In genomic region chr9:71936199-71936598, GRCm38 (mm10) we compare ENCODE assay signal across 27 mouse cellular contexts.
DNase-seq lines count a peak whose midpoint lies in the region; ATAC-seq and TF ChIP-seq lines count a peak whose summit lies in the region.
"Had no signal": no experiment of that assay in that cellular context is flagged by ENCODE, and none has a peak within 500 bp of the region (broad histone marks: within the 10 kb centered on the region; RNA-seq: fewer than 3 reads in every experiment).

No protein-coding gene starts in this region.

- H3K36me3 ChIP-seq in intestine, embryonic 16.5 days (ENCODE audit: control insufficient read depth, insufficient read depth, low read length), result no peaks in the 10 kb centered on the region
- no peaks in the 10 kb centered on the region for H3K36me3 ChIP-seq in intestine, embryonic 15.5 days
- no peaks in the 10 kb centered on the region for H3K36me3 ChIP-seq in intestine, postnatal 0 days (ENCODE audit: control insufficient read depth, insufficient read depth)
- H3K36me3 ChIP-seq: embryonic facial prominence, embryonic 13.5 days; heart, embryonic 12.5 days; heart, embryonic 15.5 days; hindbrain, embryonic 10.5 days; hindbrain, embryonic 13.5 days had no signal

- peak; percentile 53; the same call in 1 of the 2 replicates for ATAC-seq in intestine, embryonic 16.5 days
- no peak for ATAC-seq in intestine, embryonic 15.5 days
- 0 out of 2 replicates have a peak, but pooled peaks have one; percentile 46 for ATAC-seq in intestine, postnatal 0 days
- ATAC-seq: activated CD4-positive, CD25-positive, alpha-beta regulatory T cell, adult 4 months; CD4-positive, CD25-positive, alpha-beta regulatory T cell, adult 4 months; forebrain, embryonic 16.5 days; hindbrain, embryonic 16.5 days had no signal

- no peaks in the 10 kb centered on the region for H3K27me3 ChIP-seq in intestine, embryonic 16.5 days (replicated peaks; ENCODE audit: control insufficient read depth, insufficient read depth, low read length)
- H3K27me3 ChIP-seq in intestine, embryonic 15.5 days (replicated peaks), result no peaks in the 10 kb centered on the region
- H3K27me3 ChIP-seq in intestine, postnatal 0 days (replicated peaks; ENCODE audit: control insufficient read depth, insufficient read depth, low read length), result no peaks in the 10 kb centered on the region
- H3K27me3 ChIP-seq: embryonic facial prominence, embryonic 13.5 days; forebrain, embryonic 12.5 days; heart, embryonic 12.5 days; heart, embryonic 15.5 days; hindbrain, embryonic 13.5 days had no signal

- H3K9ac ChIP-seq in intestine, embryonic 16.5 days (ENCODE audit: low read depth, low read length), result no peak overlapping the region
- no peak overlapping the region for H3K9ac ChIP-seq in intestine, embryonic 15.5 days
- H3K9ac ChIP-seq in intestine, postnatal 0 days (ENCODE audit: low read depth, low read length), result no peak overlapping the region
- H3K9ac ChIP-seq: embryonic facial prominence, embryonic 13.5 days; forebrain, embryonic 12.5 days; heart, embryonic 12.5 days; heart, embryonic 15.5 days; hindbrain, embryonic 13.5 days had no signal

- no peak overlapping the region for H3K27ac ChIP-seq in intestine, embryonic 16.5 days (ENCODE audit: low read length)
- H3K27ac ChIP-seq in intestine, embryonic 15.5 days, result no peak overlapping the region
- H3K27ac ChIP-seq in intestine, postnatal 0 days (ENCODE audit: low read depth, low read length), result no peak overlapping the region
- H3K27ac ChIP-seq: embryonic facial prominence, embryonic 10.5 days; embryonic facial prominence, embryonic 13.5 days; forebrain, embryonic 12.5 days; heart, embryonic 15.5 days; hindbrain, embryonic 10.5 days; hindbrain, embryonic 13.5 days had no signal

- WGBS in intestine, embryonic 16.5 days, result 44% methylated on average over 1 of the region's 1 CpGs
- 49% methylated on average over 1 of the region's 1 CpGs for WGBS in intestine, embryonic 15.5 days
- 23% methylated on average over 1 of the region's 1 CpGs for WGBS in intestine, postnatal 0 days

- H3K4me3 ChIP-seq in intestine, embryonic 16.5 days (ENCODE audit: low read length), result no peak overlapping the region
- no peak overlapping the region for H3K4me3 ChIP-seq in intestine, embryonic 15.5 days (replicated peaks)
- no peak overlapping the region for H3K4me3 ChIP-seq in intestine, postnatal 0 days (ENCODE audit: low read depth, low read length)
- H3K4me3 ChIP-seq: embryonic facial prominence, embryonic 10.5 days; embryonic facial prominence, embryonic 13.5 days; erythroblast, embryonic 14.5 days; forebrain, embryonic 12.5 days; heart, embryonic 12.5 days; heart, embryonic 15.5 days; hindbrain, embryonic 10.5 days; hindbrain, embryonic 13.5 days had no signal

- peak; percentile 12 for DNase-seq in layer of hippocampus, adult 9-11 months
- DNase-seq in layer of hippocampus, postnatal 36 days, result no peak
- no peak for DNase-seq in yolk sac, embryonic 10.5 days (ENCODE audit: low spot score)
- DNase-seq: adrenal gland, adult 8-10 months; adrenal gland, postnatal 25 days; cerebellum, adult 9-10 months; cerebellum, postnatal 36 days; embryo, embryonic 11 days; gastrocnemius, postnatal 25 days; heart, adult 18-20 months; heart, postnatal 10 days; heart, postnatal 36 days had no signal

- no peaks in the 10 kb centered on the region for H3K4me1 ChIP-seq in intestine, embryonic 16.5 days (ENCODE audit: control insufficient read depth, insufficient read depth, low read length)
- H3K4me1 ChIP-seq in intestine, embryonic 15.5 days (replicated peaks), result no peaks in the 10 kb centered on the region
- H3K4me1 ChIP-seq in intestine, postnatal 0 days (replicated peaks; ENCODE audit: control insufficient read depth, insufficient read depth, low read length), result no peaks in the 10 kb centered on the region; the same call in 1 of the 2 replicates
- H3K4me1 ChIP-seq: embryonic facial prominence, embryonic 13.5 days; heart, embryonic 15.5 days had no signal

- H3K9me3 ChIP-seq in intestine, embryonic 16.5 days (ENCODE audit: control insufficient read depth, low read length), result no peaks in the 10 kb centered on the region
- no peaks in the 10 kb centered on the region for H3K9me3 ChIP-seq in intestine, embryonic 15.5 days
- H3K9me3 ChIP-seq in intestine, postnatal 0 days (ENCODE audit: control insufficient read depth), result no peaks in the 10 kb centered on the region
- H3K9me3 ChIP-seq: embryonic facial prominence, embryonic 10.5 days; embryonic facial prominence, embryonic 13.5 days; forebrain, embryonic 12.5 days; heart, embryonic 12.5 days; heart, embryonic 15.5 days; hindbrain, embryonic 10.5 days; hindbrain, embryonic 13.5 days had no signal

- no peak overlapping the region for H3K4me2 ChIP-seq in intestine, embryonic 16.5 days (ENCODE audit: low read depth, low read length)
- H3K4me2 ChIP-seq in intestine, embryonic 15.5 days (replicated peaks), result no peak overlapping the region
- no peak overlapping the region for H3K4me2 ChIP-seq in intestine, postnatal 0 days (replicated peaks; ENCODE audit: low read depth)
- H3K4me2 ChIP-seq: embryonic facial prominence, embryonic 13.5 days; forebrain, embryonic 12.5 days; heart, embryonic 12.5 days; heart, embryonic 15.5 days; hindbrain, embryonic 13.5 days had no signal

- TF ChIP-seq CTCF in intestine, postnatal 0 days (IDR thresholded peaks at IDR 0.05; ENCODE audit: low read depth), result no peak
